In the genomic region with DNA sequence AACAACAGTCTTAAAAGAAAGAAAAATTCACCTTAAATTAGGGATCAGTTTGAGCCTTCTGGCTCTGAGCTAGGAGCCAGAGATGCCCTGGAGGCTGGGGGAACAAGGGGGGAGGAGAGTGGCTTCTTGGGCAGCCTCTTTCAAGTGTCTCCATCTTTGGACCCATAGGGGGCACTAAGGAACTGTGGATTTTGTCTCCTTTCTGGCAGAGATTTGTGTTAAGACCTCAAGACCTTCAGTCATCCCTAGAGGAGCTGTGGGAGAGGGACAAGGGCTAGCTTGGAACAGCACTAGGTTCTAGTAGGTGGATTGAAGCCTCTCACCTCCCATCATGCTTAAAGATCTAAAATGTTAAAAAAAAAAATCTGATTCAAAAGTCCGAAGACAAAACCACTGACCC, we compare ENCODE assay signal across 7 mouse cellular contexts.
DNase-seq lines count a peak whose midpoint lies in the region; ATAC-seq and TF ChIP-seq lines count a peak whose summit lies in the region.

No protein-coding gene starts in this region.

- WGBS in embryonic facial prominence, embryonic 12.5 days = 5% methylated on average over 1 of the region's 1 CpGs
- WGBS in heart, embryonic 14.5 days = 9% methylated on average over 1 of the region's 1 CpGs
- WGBS in kidney, postnatal 0 days = 13% methylated on average over 1 of the region's 1 CpGs
- WGBS in lung, embryonic 15.5 days = 9% methylated on average over 1 of the region's 1 CpGs

- CTCF ChIA-PET in Patski (lab: Charles Lee) = interaction anchor here (0.6 to 3.7 kb wide), 14 partner anchors 53 to 507 kb away, joined by 3 to 16 read pairs (median 5); no protein-coding TSS in a partner anchor

- H3K36me3 ChIP-seq in E14TG2a.4 (ENCODE audit: insufficient read depth, low read length) = no peaks in the 10 kb centered on the region
- H3K36me3 ChIP-seq in embryonic facial prominence, embryonic 12.5 days = no peaks in the 10 kb centered on the region
- H3K36me3 ChIP-seq in heart, embryonic 14.5 days (ENCODE audit: control insufficient read depth, insufficient read depth, low read length) = no peaks in the 10 kb centered on the region
- no peaks in the 10 kb centered on the region for H3K36me3 ChIP-seq in kidney, postnatal 0 days (ENCODE audit: insufficient read depth, low read length)
- no peaks in the 10 kb centered on the region for H3K36me3 ChIP-seq in lung, embryonic 15.5 days

- H3K27ac ChIP-seq in embryonic facial prominence, embryonic 12.5 days = peak overlapping the region; percentile 85
- H3K27ac ChIP-seq in heart, embryonic 14.5 days (replicated peaks in 1 of 2; ENCODE audit: control insufficient read depth in 1 of 2, insufficient read depth in 1 of 2, low read depth in 2 of 2, low read length in 2 of 2) = peak overlapping the region; percentile 63 to 81
- H3K27ac ChIP-seq in kidney, postnatal 0 days = peak overlapping the region; percentile 75; the same call in 1 of the 2 replicates
- peak overlapping the region; percentile 91 for H3K27ac ChIP-seq in lung, embryonic 15.5 days

- H3K4me2 ChIP-seq in embryonic facial prominence, embryonic 12.5 days (replicated peaks) = peak overlapping the region; percentile 32
- peak overlapping the region; percentile 55 for H3K4me2 ChIP-seq in heart, embryonic 14.5 days (ENCODE audit: low read length)
- H3K4me2 ChIP-seq in kidney, postnatal 0 days (ENCODE audit: low read length) = peak overlapping the region; percentile 37
- H3K4me2 ChIP-seq in lung, embryonic 15.5 days = peak overlapping the region; percentile 44

- DNase-seq in Patski (ENCODE audit: low read depth, low spot score) = peak; percentile 66
- peak; percentile 92 for DNase-seq in kidney, postnatal 0 days (ENCODE audit: low spot score)
- peak; percentile 66 to 69 for DNase-seq in right cerebral cortex, postnatal 10 days (ENCODE audit: low spot score in 2 of 2)

- ATAC-seq in Patski = peak; percentile 27
- ATAC-seq in embryonic facial prominence, embryonic 12.5 days (ENCODE audit: insufficient number of reproducible peaks, insufficient read depth, low FRiP score, low TSS enrichment) = no peak
- ATAC-seq in heart, embryonic 14.5 days (ENCODE audit: insufficient number of reproducible peaks, insufficient read depth, low FRiP score, low read depth) = 0 out of 2 replicates have a peak, but pooled peaks have one; percentile 52
- ATAC-seq in kidney, postnatal 0 days (replicated peaks; ENCODE audit: low FRiP score, low read depth) = peak; percentile 66
- peak; percentile 76 for ATAC-seq in lung, embryonic 15.5 days (ENCODE audit: borderline replicate concordance, extremely low read depth, low FRiP score, low TSS enrichment)

- no peaks in the 10 kb centered on the region for H3K9me3 ChIP-seq in E14TG2a.4 (ENCODE audit: low read length)
- H3K9me3 ChIP-seq in embryonic facial prominence, embryonic 12.5 days = no peaks in the 10 kb centered on the region
- no peaks in the 10 kb centered on the region for H3K9me3 ChIP-seq in heart, embryonic 14.5 days (ENCODE audit: control insufficient read depth, low read length)
- no peaks in the 10 kb centered on the region for H3K9me3 ChIP-seq in kidney, postnatal 0 days (replicated peaks; ENCODE audit: low read length)
- no peaks in the 10 kb centered on the region for H3K9me3 ChIP-seq in lung, embryonic 15.5 days

- H3K27me3 ChIP-seq in E14TG2a.4 (ENCODE audit: insufficient read depth, low read length) = peaks cover 32% of the 10 kb centered on the region
- H3K27me3 ChIP-seq in Patski = no peaks in the 10 kb centered on the region
- peaks cover 7% of the 10 kb centered on the region; the same call in 1 of the 2 replicates for H3K27me3 ChIP-seq in embryonic facial prominence, embryonic 12.5 days
- H3K27me3 ChIP-seq in heart, embryonic 14.5 days (ENCODE audit: control insufficient read depth, insufficient read depth, low read length) = peaks cover 30% of the 10 kb centered on the region
- H3K27me3 ChIP-seq in kidney, postnatal 0 days (ENCODE audit: insufficient read depth, low read length) = 0 out of 2 replicates have a peak, but pooled peaks cover 3% of the 10 kb centered on the region
- no peaks in the 10 kb centered on the region for H3K27me3 ChIP-seq in lung, embryonic 15.5 days

- no peak overlapping the region for H3K9ac ChIP-seq in embryonic facial prominence, embryonic 12.5 days
- H3K9ac ChIP-seq in heart, embryonic 14.5 days (ENCODE audit: low read length) = no peak overlapping the region
- no peak overlapping the region for H3K9ac ChIP-seq in kidney, postnatal 0 days (ENCODE audit: low read depth, low read length)
- H3K9ac ChIP-seq in lung, embryonic 15.5 days = no peak overlapping the region

- H3K4me1 ChIP-seq in E14TG2a.4 (replicated peaks; ENCODE audit: low read depth, low read length) = peaks cover 32% of the 10 kb centered on the region
- peaks cover 50% of the 10 kb centered on the region for H3K4me1 ChIP-seq in embryonic facial prominence, embryonic 12.5 days
- peaks cover 20 to 31% of the 10 kb centered on the region in 2 experiments for H3K4me1 ChIP-seq in heart, embryonic 14.5 days (ENCODE audit: control insufficient read depth in 2 of 2, insufficient read depth in 2 of 2, low read length in 2 of 2)
- peaks cover 17% of the 10 kb centered on the region for H3K4me1 ChIP-seq in kidney, postnatal 0 days (replicated peaks; ENCODE audit: insufficient read depth, low read length)
- H3K4me1 ChIP-seq in lung, embryonic 15.5 days = peaks cover 45% of the 10 kb centered on the region

- POLR2A ChIA-PET in Patski (lab: Charles Lee) = interaction anchor here (0.5 to 1.8 kb wide), 4 partner anchors 105 to 335 kb away, joined by 3 to 5 read pairs (median 5); no protein-coding TSS in a partner anchor

- in situ Hi-C loops in Patski (cut with MboI; ENCODE audit: low pct_unique_long_range_greater_than_20kb) = loop anchor here (5.0 to 10.0 kb wide), 8 partner anchors 78 to 780 kb away; no protein-coding TSS in a partner anchor

- TF ChIP-seq CTCF in E14TG2a.4 (conservative IDR thresholded peaks at IDR 0.05; ENCODE audit: low read length) (peak; percentile 24), Patski (IDR thresholded peaks at IDR 0.05) (peak; percentile 90)
- TF ChIP-seq CTCF in kidney, postnatal 0 days (IDR thresholded peaks at IDR 0.05; ENCODE audit: low read depth) = peak; percentile 93

- H3K4me3 ChIP-seq in E14TG2a.4 (replicated peaks; ENCODE audit: low read length) = no peak overlapping the region
- H3K4me3 ChIP-seq in embryonic facial prominence, embryonic 12.5 days = no peak overlapping the region
- peak overlapping the region in 1 of 2 experiments; percentile 14; a peak in 1 of 4 replicates for H3K4me3 ChIP-seq in heart, embryonic 14.5 days (ENCODE audit: control insufficient read depth in 1 of 2, insufficient read depth in 1 of 2, low read depth in 1 of 2, low read length in 2 of 2)
- H3K4me3 ChIP-seq in kidney, postnatal 0 days (replicated peaks; ENCODE audit: low read depth, low read length) = no peak overlapping the region
- no peak overlapping the region for H3K4me3 ChIP-seq in lung, embryonic 15.5 days

Comparison
In these comparisons a context has a peak if more than half of its experiments do, and no peak if none do; other contexts are left out.
1. CTCF ChIP-seq: peak in every context shown above with its lines; median percentile 93 in kidney, postnatal 0 days; 90 in Patski; 24 in E14TG2a.4.